Mouse (Mus musculus) neural tube, embryonic 11.5 days (tissue): Measurements from ENCODE around the gene Casp3. TPM values are rescaled to one million over a fixed set of nuclear protein-coding genes. Genes with fewer than 3 reads are reported as not detected.

Source experiments
- ATAC-seq: fragments of 200-750 bp; cut with Nextera tagmentation; 2 replicates; pipeline ENCODE4 v1.8.0; 2017; ENCODE audit warnings: moderate number of reproducible peaks, mild to moderate bottlenecking, moderate TSS enrichment, moderate library complexity; ENCODE audit not compliant: insufficient read depth, low FRiP score, low TSS enrichment
- DNase-seq: peaks from one replicate; pipeline ENCODE4 v3.0.0-alpha.2; 2015; ENCODE audit warnings: low spot score
- H3K27ac ChIP-seq: fragments of 300-500 bp; sonication (generic); 2 replicates; pipeline ENCODE4 v1.5.1; 2014; ENCODE audit warnings: low read depth, mild to moderate bottlenecking, low read length
- H3K27me3 ChIP-seq: fragments of 300-500 bp; sonication (generic); 2 replicates; pipeline ENCODE4 v1.6.1; 2014; ENCODE audit warnings: mild to moderate bottlenecking, low read length, mixed read lengths; ENCODE audit not compliant: control insufficient read depth, insufficient read depth
- H3K36me3 ChIP-seq: fragments of 300-500 bp; sonication (generic); 2 replicates; pipeline ENCODE4 v1.6.1; 2014; ENCODE audit warnings: mild to moderate bottlenecking, low read length, moderate library complexity, mixed read lengths; ENCODE audit not compliant: control insufficient read depth, insufficient read depth
- H3K4me1 ChIP-seq: fragments of 300-500 bp; sonication (generic); 2 replicates; pipeline ENCODE4 v1.6.1; 2014; ENCODE audit warnings: low read length, mixed read lengths; ENCODE audit not compliant: control insufficient read depth, insufficient read depth
- H3K4me2 ChIP-seq: fragments of 300-500 bp; sonication (generic); 2 replicates; pipeline ENCODE4 v1.6.1; 2014; ENCODE audit warnings: low read depth, mild to moderate bottlenecking, moderate library complexity
- H3K4me3 ChIP-seq: fragments of 300-500 bp; sonication (generic); 2 replicates; pipeline ENCODE4 v1.5.1; 2014; ENCODE audit warnings: low read depth, low read length
- H3K9ac ChIP-seq: fragments of 300-500 bp; sonication (generic); 2 replicates; pipeline ENCODE4 v1.6.1; 2014; ENCODE audit warnings: mild to moderate bottlenecking, low read length
- H3K9me3 ChIP-seq: fragments of 300-500 bp; sonication (generic); 2 replicates; pipeline ENCODE4 v1.6.1; 2016; ENCODE audit warnings: low read length; ENCODE audit not compliant: control insufficient read depth
- WGBS: fragments of 180-500 bp; shearing (Covaris S2); extraction: QIAGEN DNeasy Blood & Tissue Kit; methylation state at CpG from one replicate; pipeline ENCODE4 v1.1.7; 2014; 5-methylcytosine and 5-hydroxymethylcytosine counted together
- polyA plus RNA-seq: library from polyadenylated mRNA; unstranded; fragments of >200 nt; fragmentation: Nextera tagmentation; extraction: Ambion mirVana; gene quantifications from 2 replicates; pipeline ENCODE4 v1.2.1, GENCODE M21; 2014

Gene Casp3
- polyA plus RNA-seq, 1 experiment from 2014 or later, result 166 TPM

- H3K36me3 ChIP-seq, result peaks cover 9% of the 10 kb centered on the region
- H3K4me1 ChIP-seq, result no peaks in the 10 kb centered on the region
- no peak overlapping the region for H3K4me2 ChIP-seq
- DNase-seq, result no peak
- WGBS, result 98% methylated on average over 3 of the region's 3 CpGs
- ATAC-seq, result no peak
- H3K9me3 ChIP-seq, result no peaks in the 10 kb centered on the region
- no peak overlapping the region for H3K9ac ChIP-seq
- no peak overlapping the region for H3K4me3 ChIP-seq
- H3K27me3 ChIP-seq, result no peaks in the 10 kb centered on the region
- no peak overlapping the region for H3K27ac ChIP-seq
Measured at GRCm38 (mm10) chr8:46630422-46630821, 13.3 kb downstream of the Casp3 start.

GRCm38 (mm10) chr8:46630932-46631331 lies 13.8 kb downstream of the Casp3 start:
- ATAC-seq (no peak), DNase-seq (no peak)
- 96% methylated on average over 4 of the region's 4 CpGs for WGBS
- Histone ChIP-seq H3K36me3 (peaks cover 10% of the 10 kb centered on the region), H3K27me3 (no peaks in the 10 kb centered on the region), H3K9ac (no peak overlapping the region), H3K9me3 (no peaks in the 10 kb centered on the region), H3K27ac (no peak overlapping the region), H3K4me2 (no peak overlapping the region), H3K4me1 (no peaks in the 10 kb centered on the region), H3K4me3 (no peak overlapping the region)

GRCm38 (mm10) chr8:46639010-46639571 lies 22.0 kb downstream of the Casp3 start:
- Histone ChIP-seq H3K36me3 (peaks cover 13% of the 10 kb centered on the region), H3K4me1 (no peaks in the 10 kb centered on the region), H3K4me3 (no peak overlapping the region), H3K27me3 (no peaks in the 10 kb centered on the region), H3K9me3 (no peaks in the 10 kb centered on the region), H3K4me2 (no peak overlapping the region), H3K27ac (no peak overlapping the region), H3K9ac (no peak overlapping the region)
- ATAC-seq, result no peak
- DNase-seq, result no peak
- 77% methylated on average over 6 of the region's 6 CpGs for WGBS

GRCm38 (mm10) chr8:46639852-46640251 lies 22.8 kb downstream of the Casp3 start:
- no peaks in the 10 kb centered on the region for H3K27me3 ChIP-seq
- no peaks in the 10 kb centered on the region for H3K9me3 ChIP-seq
- no peak overlapping the region for H3K4me3 ChIP-seq
- peaks cover 11% of the 10 kb centered on the region for H3K36me3 ChIP-seq
- H3K9ac ChIP-seq, result no peak overlapping the region
- no peak overlapping the region for H3K4me2 ChIP-seq
- 90% methylated on average over 5 of the region's 5 CpGs for WGBS
- ATAC-seq, result no peak
- H3K27ac ChIP-seq, result no peak overlapping the region
- H3K4me1 ChIP-seq, result no peaks in the 10 kb centered on the region
- DNase-seq, result no peak

GRCm38 (mm10) chr8:46641272-46641671 lies 24.2 kb downstream of the Casp3 start:
- H3K4me3 ChIP-seq, result no peak overlapping the region
- H3K4me2 ChIP-seq, result no peak overlapping the region
- ATAC-seq (no peak), DNase-seq (no peak)
- 89% methylated on average over 5 of the region's 5 CpGs for WGBS
- H3K4me1 ChIP-seq, result no peaks in the 10 kb centered on the region
- no peaks in the 10 kb centered on the region for H3K9me3 ChIP-seq
- H3K36me3 ChIP-seq, result peaks cover 3% of the 10 kb centered on the region
- no peak overlapping the region for H3K27ac ChIP-seq
- H3K9ac ChIP-seq, result no peak overlapping the region
- no peaks in the 10 kb centered on the region for H3K27me3 ChIP-seq

- Histone ChIP-seq H3K4me3 (no peak overlapping the region), H3K9ac (no peak overlapping the region), H3K36me3 (no peaks in the 10 kb centered on the region), H3K27ac (no peak overlapping the region), H3K4me1 (no peaks in the 10 kb centered on the region), H3K4me2 (no peak overlapping the region), H3K27me3 (no peaks in the 10 kb centered on the region), H3K9me3 (no peaks in the 10 kb centered on the region)
- ATAC-seq (no peak), DNase-seq (no peak)
- 87% methylated on average over 4 of the region's 4 CpGs for whole genome bisulfite sequencing
Measured at GRCm38 (mm10) chr8:46648421-46648820, 31.3 kb downstream of the Casp3 start.

- DNase-seq, result no peak
- no peak overlapping the region for H3K9ac ChIP-seq
- H3K4me2 ChIP-seq, result no peak overlapping the region
- no peak for ATAC-seq
- H3K9me3 ChIP-seq, result no peaks in the 10 kb centered on the region
- H3K4me3 ChIP-seq, result no peak overlapping the region
- H3K27ac ChIP-seq, result no peak overlapping the region
- WGBS, result 87% methylated on average over 9 of the region's 9 CpGs
- H3K36me3 ChIP-seq, result no peaks in the 10 kb centered on the region
- no peaks in the 10 kb centered on the region for H3K27me3 ChIP-seq
- no peaks in the 10 kb centered on the region for H3K4me1 ChIP-seq
Measured at GRCm38 (mm10) chr8:46651872-46652271, 34.8 kb downstream of the Casp3 start.

- Histone ChIP-seq H3K4me3 (no peak overlapping the region), H3K36me3 (no peaks in the 10 kb centered on the region), H3K4me1 (no peaks in the 10 kb centered on the region), H3K9me3 (no peaks in the 10 kb centered on the region), H3K27me3 (no peaks in the 10 kb centered on the region), H3K27ac (no peak overlapping the region), H3K9ac (no peak overlapping the region), H3K4me2 (no peak overlapping the region)
- ATAC-seq, result no peak
- DNase-seq, result no peak
- 73% methylated on average over 2 of the region's 2 CpGs for WGBS
Measured at GRCm38 (mm10) chr8:46655919-46656318, 38.8 kb downstream of the Casp3 start.

GRCm38 (mm10) chr8:46671496-46671895 lies 54.4 kb downstream of the Casp3 start:
- Histone ChIP-seq H3K9ac (no peak overlapping the region), H3K27me3 (no peaks in the 10 kb centered on the region), H3K27ac (no peak overlapping the region), H3K4me3 (no peak overlapping the region), H3K9me3 (no peaks in the 10 kb centered on the region), H3K4me2 (no peak overlapping the region), H3K36me3 (no peaks in the 10 kb centered on the region), H3K4me1 (no peaks in the 10 kb centered on the region)
- ATAC-seq, result no peak
- WGBS, result 1% methylated on average over 2 of the region's 2 CpGs
- peak; percentile 51 for DNase-seq
